Comparison of ENCODE assay signal across 9 mouse cellular contexts in genomic region chr1:162738472-162738871, GRCm38 (mm10). TPM values are rescaled to one million over a fixed set of nuclear protein-coding genes. Genes with fewer than 3 reads are reported as not detected.
DNase-seq lines count a peak whose midpoint lies in the region; ATAC-seq and TF ChIP-seq lines count a peak whose summit lies in the region.
"Had no signal": no experiment of that assay in that cellular context is flagged by ENCODE, and none has a peak within 500 bp of the region (broad histone marks: within the 10 kb centered on the region; RNA-seq: fewer than 3 reads in every experiment).

No protein-coding gene starts in this region.

- H3K4me2 ChIP-seq in heart, postnatal 0 days (ENCODE audit: low read depth, low read length), result peak overlapping the region; percentile 84
- H3K4me2 ChIP-seq in embryonic facial prominence, embryonic 13.5 days, result peak overlapping the region; percentile 78
- H3K4me2 ChIP-seq in limb, embryonic 12.5 days, result peak overlapping the region; percentile 85
- peak overlapping the region; percentile 72 for H3K4me2 ChIP-seq in midbrain, postnatal 0 days (ENCODE audit: low read depth, low read length, poor library complexity, severe bottlenecking)

- H3K27me3 ChIP-seq in heart, postnatal 0 days (ENCODE audit: control insufficient read depth, insufficient read depth, low read length), result no peaks in the 10 kb centered on the region
- H3K27me3 ChIP-seq in embryonic facial prominence, embryonic 13.5 days, result no peaks in the 10 kb centered on the region
- H3K27me3 ChIP-seq in limb, embryonic 12.5 days, result no peaks in the 10 kb centered on the region
- H3K27me3 ChIP-seq in midbrain, postnatal 0 days (ENCODE audit: insufficient read depth, low read length), result no peaks in the 10 kb centered on the region

- peak overlapping the region; percentile 95; the same call in 1 of the 2 replicates for H3K9ac ChIP-seq in heart, postnatal 0 days (replicated peaks; ENCODE audit: low read depth, low read length)
- peak overlapping the region; percentile 100 for H3K9ac ChIP-seq in embryonic facial prominence, embryonic 13.5 days
- peak overlapping the region; percentile 99; the same call in 1 of the 2 replicates for H3K9ac ChIP-seq in limb, embryonic 12.5 days (replicated peaks)
- peak overlapping the region; percentile 98 for H3K9ac ChIP-seq in midbrain, postnatal 0 days (replicated peaks; ENCODE audit: low read length, poor library complexity, severe bottlenecking)

- H3K4me3 ChIP-seq in heart, postnatal 0 days (ENCODE audit: low read depth, low read length), result peak overlapping the region; percentile 93
- peak overlapping the region; percentile 98 for H3K4me3 ChIP-seq in embryonic facial prominence, embryonic 13.5 days
- peak overlapping the region; percentile 99 for H3K4me3 ChIP-seq in limb, embryonic 12.5 days (replicated peaks)
- H3K4me3 ChIP-seq in midbrain, postnatal 0 days (ENCODE audit: low read depth, low read length), result peak overlapping the region; percentile 99

- no peak for DNase-seq in heart, postnatal 0 days (ENCODE audit: low spot score)
- DNase-seq in heart, adult 8-10 months (ENCODE audit: low spot score), result no peak
- DNase-seq in midbrain, postnatal 0 days (ENCODE audit: low spot score), result no peak
- DNase-seq in spleen, adult 12 weeks (ENCODE audit: low spot score), result no peak
- no peak for DNase-seq in thymus, postnatal 25 days
- DNase-seq in embryo, embryonic 10 days (ENCODE audit: low spot score), result no peak
- DNase-seq: heart, adult 11 months had no signal

- no peak for ATAC-seq in heart, postnatal 0 days (ENCODE audit: insufficient read depth, low read depth)
- no peak for ATAC-seq in embryonic facial prominence, embryonic 13.5 days (ENCODE audit: insufficient number of reproducible peaks, insufficient read depth, low FRiP score, low TSS enrichment, low read depth)
- no peak for ATAC-seq in limb, embryonic 12.5 days (ENCODE audit: insufficient number of reproducible peaks, insufficient read depth, low FRiP score, low TSS enrichment, low read depth)
- ATAC-seq in midbrain, postnatal 0 days (ENCODE audit: low FRiP score), result no peak

- no peak for TF ChIP-seq CTCF in heart, postnatal 0 days (IDR thresholded peaks at IDR 0.05; ENCODE audit: low read depth)
- no peak for TF ChIP-seq CTCF in midbrain, postnatal 0 days (IDR thresholded peaks at IDR 0.05)

- TF ChIP-seq EP300 in heart, postnatal 0 days (IDR thresholded peaks at IDR 0.05; ENCODE audit: low read depth), result no peak

- peaks cover 22% of the 10 kb centered on the region for H3K4me1 ChIP-seq in heart, postnatal 0 days (ENCODE audit: control insufficient read depth, insufficient read depth)
- H3K4me1 ChIP-seq in embryonic facial prominence, embryonic 13.5 days, result peaks cover 25% of the 10 kb centered on the region
- H3K4me1 ChIP-seq in limb, embryonic 12.5 days (replicated peaks), result peaks cover 16% of the 10 kb centered on the region
- H3K4me1 ChIP-seq in midbrain, postnatal 0 days (ENCODE audit: insufficient read depth, low read length), result peaks cover 17% of the 10 kb centered on the region

- H3K9me3 ChIP-seq in heart, postnatal 0 days (replicated peaks; ENCODE audit: control insufficient read depth, low read length), result no peaks in the 10 kb centered on the region
- H3K9me3 ChIP-seq in embryonic facial prominence, embryonic 13.5 days, result no peaks in the 10 kb centered on the region
- H3K9me3 ChIP-seq in limb, embryonic 12.5 days, result no peaks in the 10 kb centered on the region
- no peaks in the 10 kb centered on the region for H3K9me3 ChIP-seq in midbrain, postnatal 0 days (ENCODE audit: low read length)

- H3K36me3 ChIP-seq in heart, postnatal 0 days (replicated peaks; ENCODE audit: control insufficient read depth, insufficient read depth, low read length), result no peaks in the 10 kb centered on the region
- H3K36me3 ChIP-seq in embryonic facial prominence, embryonic 13.5 days, result no peaks in the 10 kb centered on the region
- H3K36me3 ChIP-seq in limb, embryonic 12.5 days, result peaks cover 4% of the 10 kb centered on the region; the same call in 1 of the 2 replicates
- no peaks in the 10 kb centered on the region for H3K36me3 ChIP-seq in midbrain, postnatal 0 days (ENCODE audit: insufficient read depth, low read length)

- 4% methylated on average over 2 of the region's 2 CpGs for WGBS in heart, postnatal 0 days
- 37% methylated on average over 2 of the region's 2 CpGs for WGBS in embryonic facial prominence, embryonic 13.5 days
- WGBS in limb, embryonic 12.5 days, result 65% methylated on average over 2 of the region's 2 CpGs
- WGBS in midbrain, postnatal 0 days, result 40% methylated on average over 2 of the region's 2 CpGs

- H3K27ac ChIP-seq in heart, postnatal 0 days (ENCODE audit: low read depth), result peak overlapping the region; percentile 96; the same call in 1 of the 2 replicates
- no peak overlapping the region for H3K27ac ChIP-seq in embryonic facial prominence, embryonic 13.5 days
- no peak overlapping the region for H3K27ac ChIP-seq in limb, embryonic 12.5 days
- no peak overlapping the region for H3K27ac ChIP-seq in midbrain, postnatal 0 days (ENCODE audit: low read depth, low read length)

RNA-seq across cellular contexts. Expression of gene Prrc2c, which starts 1.9 kb away (rescaled TPM):
- total RNA-seq in heart, postnatal 0 days (2014; rRNA removed; ENCODE audit: low replicate concordance), result 35.7 and 54.6 TPM in 2 replicates
- polyA plus RNA-seq in heart, postnatal 0 days (2015; fragmentation: Nextera tagmentation; extraction: Ambion mirVana), result 55.9 and 56.5 TPM in 2 replicates
- total RNA-seq in heart, adult 8-10 months (2022), result 10 to 100 TPM; 68.5 to 76.0 (median 71.9) TPM
- polyA plus RNA-seq in embryonic facial prominence, embryonic 13.5 days (2015; fragmentation: Nextera tagmentation; extraction: Ambion mirVana), result 205 and 229 TPM in 2 replicates
- polyA plus RNA-seq in limb, embryonic 12.5 days (2016; fragmentation: Nextera tagmentation; extraction: Ambion mirVana), result 164 and 171 TPM in 2 replicates
- total RNA-seq in midbrain, postnatal 0 days (2014; rRNA removed), result 71.5 and 91.8 TPM in 2 replicates
- 121 and 155 TPM in 2 replicates for polyA plus RNA-seq in midbrain, postnatal 0 days (2015; fragmentation: Nextera tagmentation; extraction: Ambion mirVana)
